Mouse (Mus musculus) gastrocnemius, postnatal 10 days (tissue): Measurements from ENCODE around the gene Maco1. TPM values are rescaled to one million over a fixed set of nuclear protein-coding genes. Genes with fewer than 3 reads are reported as not detected.
A peak's percentile ranks its signal among the peaks of the same experiment; 100 is the strongest.
"Not testable (repeated sequence)": the region's sequence is repeated elsewhere in the genome, so short reads cannot be mapped to it uniquely, and the experiment has no call there.

Experiments
- DNase-seq: peaks from one replicate; pipeline ENCODE4 v3.0.0; 2021; ENCODE audit warnings: mixed read lengths
- total RNA-seq, 2 experiments: library from RNA; stranded (reverse); gene quantifications; 2 replicates each; pipeline ENCODE4 v1.2.3; 2021

Gene Maco1
- total RNA-seq, 2 experiments from 2014 or later: 16.7 to 22.2 TPM

GRCm38 (mm10) chr4:134813406-134814228 is 39.5 kb downstream of the Maco1 start:
- no peak for DNase-seq

- peak; percentile 84 for DNase-seq
Observed at GRCm38 (mm10) chr4:134804765-134805164, 48.4 kb downstream of the Maco1 start.

- no peak for DNase-seq
Observed at GRCm38 (mm10) chr4:134802765-134803164, 50.4 kb downstream of the Maco1 start.

GRCm38 (mm10) chr4:134802155-134802554 is 51.0 kb downstream of the Maco1 start:
- DNase-seq: no peak

GRCm38 (mm10) chr4:134800693-134801092 is 52.5 kb downstream of the Maco1 start:
- DNase-seq: no peak

- DNase-seq: no peak
Observed at GRCm38 (mm10) chr4:134800098-134800497, 53.0 kb downstream of the Maco1 start.

- peak; percentile 81 for DNase-seq
Observed at GRCm38 (mm10) chr4:134799272-134799671, 53.9 kb downstream of the Maco1 start.

- no peak for DNase-seq
Observed at GRCm38 (mm10) chr4:134798861-134799260, 54.3 kb downstream of the Maco1 start.

GRCm38 (mm10) chr4:134797621-134798020 is 55.5 kb downstream of the Maco1 start:
- no peak for DNase-seq

GRCm38 (mm10) chr4:134796581-134797361 is 56.4 kb downstream of the Maco1 start:
- no peak for DNase-seq

GRCm38 (mm10) chr4:134795819-134796485 is 57.2 kb downstream of the Maco1 start:
- DNase-seq: no peak

- not testable (repeated sequence) for DNase-seq
Observed at GRCm38 (mm10) chr4:134794959-134795358, 58.2 kb downstream of the Maco1 start.

GRCm38 (mm10) chr4:134793213-134793956 is 59.8 kb downstream of the Maco1 start:
- DNase-seq: peak; percentile 65

GRCm38 (mm10) chr4:134791731-134792130 is 61.4 kb downstream of the Maco1 start:
- DNase-seq: no peak

GRCm38 (mm10) chr4:134786946-134787345 is 66.2 kb downstream of the Maco1 start:
- no peak for DNase-seq

- no peak for DNase-seq
Observed at GRCm38 (mm10) chr4:134784701-134785100, 68.4 kb downstream of the Maco1 start.

- DNase-seq: no peak
Observed at GRCm38 (mm10) chr4:134779136-134779934, 73.8 kb downstream of the Maco1 start.

GRCm38 (mm10) chr4:134776246-134776645 is 76.9 kb downstream of the Maco1 start:
- no peak for DNase-seq

GRCm38 (mm10) chr4:134775234-134775944 is 77.8 kb downstream of the Maco1 start:
- DNase-seq: no peak

- no peak for DNase-seq
Observed at GRCm38 (mm10) chr4:134774126-134774525, 79.0 kb downstream of the Maco1 start.
